Mouse (Mus musculus) ES-E14 (cell line): Measurements from ENCODE around the gene Bhlhb9.

Experiments used
- CHD2 ChIP-seq: IDR thresholded peaks from 2 replicates; pipeline ENCODE4 v1.6.1; 2014; ENCODE audit warnings: mild to moderate bottlenecking, low read depth, low read length, inconsistent platforms
- HCFC1 ChIP-seq: IDR thresholded peaks from 2 replicates; pipeline ENCODE4 v1.6.1; 2012; ENCODE audit warnings: low read length, inconsistent platforms, borderline replicate concordance; ENCODE audit not compliant: insufficient read depth
- MAFK ChIP-seq: IDR thresholded peaks from 2 replicates; pipeline ENCODE4 v1.6.1; 2014; ENCODE audit warnings: mild to moderate bottlenecking, low read depth, low read length, inconsistent platforms; ENCODE audit not compliant: insufficient read depth

GRCm38 (mm10) chrX:135917116-135917515 lies 119.7 kb downstream of the Bhlhb9 start:
- no peak for TF ChIP-seq CHD2
- TF ChIP-seq MAFK, result no peak
- no peak for TF ChIP-seq HCFC1
